Mouse (Mus musculus) heart, adult 2 months (tissue): ENCODE data around the gene Rnf168. TPM values are rescaled to one million over a fixed set of nuclear protein-coding genes. Genes with fewer than 3 reads are reported as not detected.
"Not testable (repeated sequence)": the region's sequence is repeated elsewhere in the genome, so short reads cannot be mapped to it uniquely, and the experiment has no call there.

Source experiments
- DNase-seq, 2 experiments: peaks; one replicate each; pipeline ENCODE4 v3.0.0; 2021
- H3K27ac ChIP-seq: fragments of 200-600 bp; 2 replicates; pipeline ENCODE4 v1.8.1; 2022
- H3K27me3 ChIP-seq: fragments of 200-500 bp; 2 replicates; pipeline ENCODE4 v1.6.1; 2012; ENCODE audit warnings: mild to moderate bottlenecking, low read length, inconsistent platforms, mixed read lengths; ENCODE audit not compliant: control insufficient read depth, insufficient read depth
- H3K36me3 ChIP-seq: fragments of 200-500 bp; 2 replicates; pipeline ENCODE4 v1.6.1; 2012; ENCODE audit warnings: low read length, inconsistent platforms; ENCODE audit not compliant: control insufficient read depth, insufficient read depth
- H3K4me1 ChIP-seq: fragments of 200-500 bp; 2 replicates; pipeline ENCODE4 v1.6.1; 2011; ENCODE audit warnings: low read length; ENCODE audit not compliant: control insufficient read depth, insufficient read depth
- H3K4me3 ChIP-seq: fragments of 200-600 bp; 2 replicates; pipeline ENCODE4 v1.8.1; 2022
- H3K79me2 ChIP-seq: fragments of 200-500 bp; replicated peaks from 2 replicates; pipeline ENCODE4 v1.6.1; 2012; ENCODE audit warnings: mild to moderate bottlenecking, inconsistent platforms, low read length, moderate library complexity, mixed read lengths; ENCODE audit not compliant: control insufficient read depth, insufficient read depth
- H3K9ac ChIP-seq: fragments of 200-500 bp; 2 replicates; pipeline ENCODE4 v1.6.1; 2012; ENCODE audit warnings: low read depth, mild to moderate bottlenecking, control low read depth, inconsistent platforms, low read length, mixed read lengths
- CTCF ChIP-seq: fragments of 200-600 bp; IDR thresholded peaks from 2 replicates; pipeline ENCODE4 v1.8.1; 2022; ENCODE audit warnings: antibody characterized with exemption, mild to moderate bottlenecking, moderate library complexity
- EP300 ChIP-seq: fragments of 200-500 bp; IDR thresholded peaks from 2 replicates; pipeline ENCODE4 v1.6.1; 2011; ENCODE audit warnings: low read depth, low read length, control low read depth; ENCODE audit not compliant: insufficient read depth
- POLR2A ChIP-seq: fragments of 200-500 bp; IDR thresholded peaks from 2 replicates; pipeline ENCODE4 v1.6.1; 2011; ENCODE audit warnings: mild to moderate bottlenecking, low read depth, low read length, control low read depth; ENCODE audit not compliant: insufficient read depth
- WGBS: fragments of 180-500 bp; shearing (Covaris S2); methylation state at CpG from one replicate; pipeline ENCODE4 v1.1.7; 2018; 5-methylcytosine and 5-hydroxymethylcytosine counted together
- intact Hi-C: fragments of 180-260 bp; cut with DNase I; formaldehyde crosslinking; loops from one replicate; pipeline ENCODE4 v1.15.1; 2025
- long read RNA-seq: library from polyadenylated mRNA; stranded (forward); transcript quantifications from one replicate; pipeline ENCODE4 v2.0.0, GENCODE M21; 2021
- polyA plus RNA-seq: library from polyadenylated mRNA; depleted of rRNA; stranded (reverse); fragments of >200 nt; gene quantifications from 2 replicates; pipeline ENCODE4 v1.2.3, GENCODE M21; 2012; rRNA removed
- total RNA-seq, 2 experiments: library from RNA; stranded (reverse); gene quantifications; 2 replicates each; pipeline ENCODE4 v1.2.3; 2021

Gene Rnf168
- total RNA-seq, result 10 to 100 TPM; 12.2 to 14.0 TPM
- polyA plus RNA-seq, result 4.6 and 9.6 TPM in 2 replicates
- long read RNA-seq, result 0 reads

DNA sequence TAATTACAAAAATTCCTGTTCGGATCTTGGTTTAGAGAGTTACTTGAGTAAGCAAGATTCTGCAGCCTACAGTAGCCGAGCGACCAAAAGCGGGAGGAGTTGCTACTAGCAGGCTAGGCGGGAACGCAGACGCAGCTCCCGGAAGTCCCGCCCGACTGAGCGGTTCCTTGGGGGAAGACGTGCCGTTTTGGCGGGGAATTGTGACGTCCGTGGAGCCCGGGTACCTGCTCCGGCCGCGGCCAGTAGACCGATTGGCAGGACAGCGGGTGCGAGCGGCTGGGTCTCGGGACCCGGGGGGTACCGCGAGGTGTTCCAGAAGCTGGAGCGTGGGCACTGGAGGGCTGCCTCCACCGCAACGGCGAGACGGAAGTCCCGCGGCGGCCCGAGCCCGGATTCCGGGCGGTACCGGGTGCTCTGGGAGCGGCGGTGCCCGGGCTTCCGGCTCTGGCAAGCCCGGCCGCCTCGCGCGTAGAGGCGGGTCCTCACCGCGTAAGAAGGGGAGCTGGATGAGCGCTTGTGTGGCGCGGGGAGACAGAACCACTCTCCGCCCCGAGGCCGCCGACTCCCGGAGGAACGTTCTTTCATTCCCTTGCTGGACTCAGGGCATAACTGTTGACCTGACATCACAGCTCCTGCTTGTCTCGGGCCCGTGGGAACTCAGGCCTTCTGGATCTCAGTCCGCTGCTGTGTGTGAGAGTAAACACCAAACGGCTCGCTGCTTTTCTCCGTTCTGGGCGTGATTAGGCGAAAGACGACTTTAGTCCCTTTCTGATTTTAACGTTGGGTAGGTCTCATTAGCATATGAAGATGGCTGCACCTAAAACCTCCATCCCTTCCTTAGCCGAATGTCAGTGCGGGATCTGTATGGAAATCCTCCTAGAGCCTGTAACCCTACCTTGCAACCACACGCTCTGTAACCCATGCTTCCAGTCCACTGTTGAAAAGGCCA is at the start of gene Rnf168:
Gene Rnf168 (plus strand): TSS at position 152 of the 949 bp plus-strand sequence.
- WGBS, result under 1% methylated on average over 75 of the region's 75 CpGs
- peak within 1 kb of the TSS; percentile 93 for H3K27ac ChIP-seq
- intact Hi-C loops, result loop anchor here (1.0 to 10.0 kb wide), 5 partner anchors 30 to 327 kb away; partner anchors contain the start of genes Fbxo45, Tfrc and Wdr53
- H3K4me1 ChIP-seq, result peaks cover 3% of the 10 kb centered on the region
- H3K36me3 ChIP-seq, result peaks cover 13% of the 10 kb centered on the region
- peak within 1 kb of the TSS; percentile 79 for H3K4me3 ChIP-seq
- peak within 1 kb of the TSS; percentile 92 for H3K9ac ChIP-seq
- no peaks in the 10 kb centered on the region; the same call in 1 of the 2 replicates for H3K79me2 ChIP-seq
- peak; percentile 94 for DNase-seq
- TF ChIP-seq EP300 (0 out of 2 replicates have a peak, but pooled peaks have one; percentile 50), CTCF (no peak), POLR2A (peak; percentile 77)
- H3K27me3 ChIP-seq, result no peaks in the 10 kb centered on the region

DNA sequence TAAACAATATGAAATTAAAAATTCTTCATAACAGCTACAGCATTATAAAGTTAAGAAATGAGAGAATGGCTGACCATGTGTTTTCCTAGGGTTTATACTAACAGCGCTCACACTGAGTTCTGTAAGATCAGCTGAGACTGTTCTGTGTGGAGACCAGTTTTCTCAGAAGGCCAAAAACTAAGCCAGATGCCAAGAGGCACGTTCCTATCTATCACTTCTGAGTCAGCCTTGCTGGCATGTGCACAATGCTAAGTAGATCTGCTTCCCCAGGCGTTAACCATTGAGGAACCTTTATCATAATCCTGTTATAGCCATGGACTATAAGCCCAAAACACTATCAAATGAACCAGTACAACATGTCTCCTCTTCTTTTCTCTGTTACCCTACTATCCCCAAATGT is 45.2 kb upstream of the Rnf168 start:
- H3K27me3 ChIP-seq, H3K4me3 ChIP-seq, H3K36me3 ChIP-seq, H3K79me2 ChIP-seq, H3K9ac ChIP-seq, intact Hi-C loops, H3K4me1 ChIP-seq: not testable (repeated sequence)
- peak in 1 of 2 experiments; percentile 36 for DNase-seq
- 32% methylated on average over 3 of the region's 3 CpGs for WGBS
- H3K27ac ChIP-seq, result peak overlapping the region; percentile 34

DNA sequence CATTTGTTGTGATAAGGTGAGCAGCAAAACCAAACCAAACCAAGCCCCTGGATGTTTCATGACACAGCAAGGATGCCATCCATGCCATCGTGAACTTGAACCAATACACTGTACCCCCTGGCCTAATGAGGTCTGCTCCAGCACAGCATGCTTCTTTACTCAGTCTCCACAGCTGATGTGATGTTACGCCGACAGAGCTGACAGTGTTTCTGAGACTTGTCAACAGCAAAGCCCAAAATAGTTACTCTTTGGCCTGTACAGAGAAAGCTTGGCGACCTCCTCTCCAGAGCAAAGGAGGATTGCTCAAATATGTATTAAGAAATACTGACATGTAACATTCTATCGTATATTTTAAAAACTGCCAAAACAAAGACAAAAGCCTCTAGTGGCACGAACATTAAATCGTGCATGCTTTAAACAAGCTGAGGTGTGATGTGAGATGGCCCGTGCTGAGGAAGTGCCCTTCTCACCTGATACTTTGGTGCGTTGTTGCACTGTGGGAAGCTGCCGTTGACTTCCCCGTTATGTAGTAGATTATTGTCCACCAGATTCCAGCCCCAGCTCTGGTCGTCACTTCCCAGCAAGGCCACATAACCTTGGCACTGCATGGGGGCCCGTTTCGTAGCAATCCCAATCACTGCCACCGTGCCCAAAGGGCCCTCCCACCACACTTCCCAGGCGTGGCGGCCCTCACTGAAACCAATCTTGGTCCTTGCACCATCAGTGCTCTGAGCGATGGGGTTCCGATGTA is 39.2 kb upstream of the Rnf168 start:
- H3K27ac ChIP-seq, result peak overlapping the region; percentile 66
- H3K79me2 ChIP-seq, result no peaks in the 10 kb centered on the region
- DNase-seq, result peak in 1 of 2 experiments; percentile 47
- intact Hi-C loops, result no loop called here
- no peaks in the 10 kb centered on the region for H3K27me3 ChIP-seq
- no peak for TF ChIP-seq POLR2A
- 0 out of 2 replicates have a peak, but pooled peaks have one; percentile 29 for TF ChIP-seq EP300
- TF ChIP-seq CTCF, result no peak
- H3K36me3 ChIP-seq, result peaks cover 7% of the 10 kb centered on the region
- no peaks in the 10 kb centered on the region; the same call in none of the 2 replicates for H3K4me1 ChIP-seq
- WGBS, result 56% methylated on average over 19 of the region's 19 CpGs
- H3K9ac ChIP-seq, result no peak overlapping the region
- H3K4me3 ChIP-seq, result no peak overlapping the region

DNA sequence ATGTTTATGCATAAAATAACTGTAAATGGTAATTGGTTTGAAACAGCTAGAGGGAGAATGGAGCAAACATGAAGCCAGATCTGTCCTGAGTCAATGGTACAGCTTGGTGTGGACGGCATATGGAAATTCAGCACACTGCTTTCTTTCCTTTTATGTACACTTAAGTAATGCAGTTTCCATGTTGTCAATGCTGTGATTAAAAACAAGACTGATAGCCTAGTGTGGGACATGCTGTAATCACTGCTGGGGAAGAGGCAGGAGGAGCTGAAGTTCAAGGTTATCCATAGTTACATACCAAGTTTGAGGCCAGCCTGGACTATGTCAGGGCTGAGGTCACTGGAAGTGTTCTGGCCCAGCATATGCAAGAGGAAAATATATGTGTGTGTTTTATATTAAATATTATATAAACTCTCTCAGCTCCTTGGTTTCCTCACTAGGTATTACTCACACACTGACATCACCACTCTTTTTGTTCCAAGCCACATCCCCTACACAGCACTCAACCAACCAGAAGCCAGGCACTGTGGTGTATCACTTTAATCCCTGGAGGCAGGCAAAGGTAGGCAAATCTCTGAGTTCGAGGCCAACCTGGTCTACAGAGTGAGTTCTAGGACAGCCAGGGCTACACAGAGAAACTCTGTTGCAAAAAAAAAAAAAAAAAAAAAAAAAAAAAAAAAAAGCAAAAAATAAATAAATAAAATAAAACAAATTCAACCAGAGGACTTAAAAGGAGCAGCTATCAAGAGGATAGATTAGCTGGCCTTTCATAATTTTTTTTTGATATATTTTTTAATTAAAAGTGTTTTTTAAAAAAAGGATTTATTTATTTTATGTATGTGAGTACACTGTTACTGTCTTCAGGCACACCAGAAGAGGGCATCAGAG is 37.6 kb upstream of the Rnf168 start:
- H3K9ac ChIP-seq, result no peak overlapping the region
- DNase-seq, result no peak
- H3K4me1 ChIP-seq, result peaks cover 1% of the 10 kb centered on the region
- peaks cover 2% of the 10 kb centered on the region; the same call in 1 of the 2 replicates for H3K79me2 ChIP-seq
- no peaks in the 10 kb centered on the region for H3K27me3 ChIP-seq
- TF ChIP-seq POLR2A (no peak), CTCF (no peak), EP300 (no peak)
- no peak overlapping the region for H3K27ac ChIP-seq
- intact Hi-C loops, result loop anchor here (1.0 kb wide), 1 partner anchor 12 kb away; no protein-coding TSS in a partner anchor
- H3K36me3 ChIP-seq, result peaks cover 7% of the 10 kb centered on the region
- 78% methylated on average over 2 of the region's 2 CpGs for whole genome bisulfite sequencing
- H3K4me3 ChIP-seq, result no peak overlapping the region

DNA sequence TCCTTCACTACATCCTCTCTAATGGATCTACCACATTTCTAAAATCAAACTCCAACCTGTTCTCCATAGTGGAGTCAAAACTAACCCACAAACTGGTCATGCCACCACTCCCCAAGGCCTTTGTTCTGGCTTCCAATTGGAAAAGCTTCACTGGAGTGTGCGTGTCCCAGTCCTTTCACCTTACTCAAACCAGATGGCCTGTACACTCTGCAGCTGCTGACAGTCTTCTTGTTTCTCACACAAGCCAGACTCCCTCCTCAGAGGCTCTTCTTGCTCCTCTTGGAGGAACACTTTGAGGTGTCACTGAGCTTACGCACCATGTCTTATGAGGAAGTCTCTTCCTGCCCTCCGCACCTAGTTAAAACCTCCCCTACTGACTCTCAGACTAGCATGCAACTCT is 33.4 kb upstream of the Rnf168 start:
- DNase-seq, result no peak
- TF ChIP-seq CTCF, result no peak
- no peak for TF ChIP-seq EP300
- TF ChIP-seq POLR2A, result no peak
- Histone ChIP-seq H3K4me1 (peaks cover 9% of the 10 kb centered on the region), H3K9ac (no peak overlapping the region), H3K36me3 (peaks cover 8% of the 10 kb centered on the region), H3K27ac (no peak overlapping the region), H3K4me3 (no peak overlapping the region), H3K79me2 (peaks cover 5% of the 10 kb centered on the region; the same call in 1 of the 2 replicates), H3K27me3 (no peaks in the 10 kb centered on the region)
- 87% methylated on average over 3 of the region's 3 CpGs for WGBS
- intact Hi-C loops, result no loop called here
